Mouse (Mus musculus) cortical plate, adult 2 months (tissue): ENCODE results near the gene Psmd14.

Experiments used
- CTCF ChIP-seq: fragments of 200-500 bp; IDR thresholded peaks from 2 replicates; pipeline ENCODE4 v1.5.1; 2011; ENCODE audit warnings: mild to moderate bottlenecking, control low read depth, low read length; ENCODE audit not compliant: insufficient read depth; ENCODE audit errors: extremely low read depth
- POLR2A ChIP-seq: fragments of 200-500 bp; IDR thresholded peaks from 2 replicates; pipeline ENCODE4 v1.6.1; 2011; ENCODE audit warnings: mild to moderate bottlenecking, low read length, control low read depth; ENCODE audit not compliant: insufficient read depth; ENCODE audit errors: extremely low read depth

GRCm38 (mm10) chr2:61746580-61746979 is 35.1 kb downstream of the Psmd14 start:
- no peak for TF ChIP-seq CTCF
- TF ChIP-seq POLR2A = no peak
